Mouse (Mus musculus): Measurements from ENCODE around the gene Tmem230. TPM values are rescaled to one million over a fixed set of nuclear protein-coding genes. Genes with fewer than 3 reads are reported as not detected.

Gene Tmem230
- polyA plus RNA-seq, 1 experiment from 2014 or later = 40.3 TPM

DNA sequence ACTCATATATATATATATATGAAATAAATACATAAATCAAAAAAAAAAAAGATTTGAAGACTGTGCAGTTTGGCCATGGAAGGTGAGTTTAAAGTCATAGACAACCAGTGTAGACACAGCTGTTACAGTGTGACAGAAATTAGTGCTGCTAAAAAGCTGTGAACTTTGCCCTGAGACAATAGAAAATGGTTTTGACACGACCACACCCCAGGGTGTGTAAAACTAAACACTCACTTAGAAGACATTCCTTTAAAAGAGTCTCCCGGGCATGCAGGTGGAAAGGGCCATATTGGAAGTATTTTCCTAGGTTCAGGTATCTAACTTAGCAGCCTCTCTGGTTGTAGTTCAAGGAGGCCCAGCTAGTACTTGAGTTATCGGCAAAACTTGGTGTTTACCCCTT is 44.4 kb downstream of the Tmem230 start:
- H3K27ac ChIP-seq (replicated peaks) = no peak overlapping the region
- no peaks in the 10 kb centered on the region for H3K27me3 ChIP-seq (ENCODE audit: low read depth, poor library complexity, severe bottlenecking)
- no peaks in the 10 kb centered on the region for H3K36me3 ChIP-seq
- 86% methylated on average over 3 of the region's 3 CpGs for WGBS
- no peak for DNase-seq (ENCODE audit: low spot score)
- H3K4me3 ChIP-seq = no peak overlapping the region
- H3K9me3 ChIP-seq (replicated peaks) = no peaks in the 10 kb centered on the region
- H3K4me1 ChIP-seq = peaks cover 7% of the 10 kb centered on the region

DNA sequence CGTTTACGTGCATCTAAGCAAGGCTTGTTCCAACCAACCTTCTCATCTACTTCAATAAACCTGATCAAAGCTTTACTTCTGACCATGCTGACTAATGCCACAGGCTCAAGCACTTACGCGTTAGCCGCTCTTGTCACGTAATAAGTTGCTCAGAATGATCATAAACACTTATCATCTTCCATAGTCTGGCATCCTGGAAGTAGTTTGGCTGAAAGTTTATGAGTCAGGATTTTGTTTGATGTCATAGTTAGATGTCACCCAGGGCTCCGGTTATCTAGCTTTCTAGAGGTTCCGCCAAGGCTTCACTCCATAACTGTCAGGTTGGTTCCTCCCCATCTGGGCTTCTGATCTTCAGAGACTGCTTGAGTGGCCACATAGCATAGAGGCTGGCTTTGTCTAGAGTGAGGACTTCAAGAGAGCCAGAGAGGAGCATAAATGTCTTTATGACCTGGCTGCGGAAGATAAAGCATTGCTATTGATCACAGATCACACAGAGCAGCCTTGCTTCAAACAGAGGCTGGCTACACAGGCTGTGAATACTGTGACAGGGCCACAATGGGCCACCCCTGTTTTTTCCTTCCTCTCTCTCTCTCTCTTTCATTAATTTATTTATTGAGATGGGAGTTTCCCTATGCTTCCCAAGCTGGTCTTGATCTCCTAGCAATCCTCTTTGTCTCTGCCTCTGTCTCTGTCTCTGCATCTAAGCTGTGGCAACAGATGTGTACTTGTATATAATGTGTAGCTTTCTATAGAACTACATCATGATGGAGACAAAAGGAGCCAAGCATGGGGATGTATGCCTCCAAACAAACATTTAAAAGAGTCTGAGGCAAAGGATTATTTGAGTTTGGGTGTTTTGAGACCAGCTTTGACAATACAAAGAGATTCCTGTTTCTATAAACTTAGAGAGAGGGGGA is 49.3 kb downstream of the Tmem230 start:
- peaks cover 9% of the 10 kb centered on the region for H3K4me1 ChIP-seq
- H3K27me3 ChIP-seq (ENCODE audit: low read depth, poor library complexity, severe bottlenecking) = no peaks in the 10 kb centered on the region
- no peak for DNase-seq (ENCODE audit: low spot score)
- H3K9me3 ChIP-seq (replicated peaks) = no peaks in the 10 kb centered on the region
- WGBS = 89% methylated on average over 9 of the region's 9 CpGs
- no peaks in the 10 kb centered on the region for H3K36me3 ChIP-seq
- H3K27ac ChIP-seq (replicated peaks) = no peak overlapping the region
- no peak overlapping the region for H3K4me3 ChIP-seq

DNA sequence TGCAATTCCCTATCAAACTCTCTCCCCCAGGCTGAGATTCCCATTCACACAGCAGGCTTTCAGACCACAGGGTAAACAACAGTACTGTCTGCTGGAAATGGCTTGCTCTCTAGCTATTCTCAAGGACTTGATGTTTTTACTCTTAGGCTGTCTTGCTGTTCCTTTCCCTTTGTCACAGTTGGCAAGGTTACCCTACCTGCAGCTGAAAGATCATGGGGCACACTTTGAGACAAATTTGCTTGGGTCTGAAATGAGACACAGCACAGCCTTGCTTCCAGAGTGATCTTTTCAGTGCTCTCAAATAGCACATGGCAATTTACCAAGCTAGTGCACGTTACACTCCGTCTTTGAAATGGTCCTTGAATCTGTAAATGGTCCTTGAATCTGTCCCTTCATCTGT is 52.0 kb downstream of the Tmem230 start:
- H3K4me1 ChIP-seq = peaks cover 9% of the 10 kb centered on the region
- DNase-seq (ENCODE audit: low spot score) = no peak
- H3K36me3 ChIP-seq = no peaks in the 10 kb centered on the region
- 87% methylated on average over 2 of the region's 2 CpGs for WGBS
- no peak overlapping the region for H3K27ac ChIP-seq (replicated peaks)
- no peaks in the 10 kb centered on the region for H3K27me3 ChIP-seq (ENCODE audit: low read depth, poor library complexity, severe bottlenecking)
- H3K4me3 ChIP-seq = no peak overlapping the region
- H3K9me3 ChIP-seq (replicated peaks) = no peaks in the 10 kb centered on the region

DNA sequence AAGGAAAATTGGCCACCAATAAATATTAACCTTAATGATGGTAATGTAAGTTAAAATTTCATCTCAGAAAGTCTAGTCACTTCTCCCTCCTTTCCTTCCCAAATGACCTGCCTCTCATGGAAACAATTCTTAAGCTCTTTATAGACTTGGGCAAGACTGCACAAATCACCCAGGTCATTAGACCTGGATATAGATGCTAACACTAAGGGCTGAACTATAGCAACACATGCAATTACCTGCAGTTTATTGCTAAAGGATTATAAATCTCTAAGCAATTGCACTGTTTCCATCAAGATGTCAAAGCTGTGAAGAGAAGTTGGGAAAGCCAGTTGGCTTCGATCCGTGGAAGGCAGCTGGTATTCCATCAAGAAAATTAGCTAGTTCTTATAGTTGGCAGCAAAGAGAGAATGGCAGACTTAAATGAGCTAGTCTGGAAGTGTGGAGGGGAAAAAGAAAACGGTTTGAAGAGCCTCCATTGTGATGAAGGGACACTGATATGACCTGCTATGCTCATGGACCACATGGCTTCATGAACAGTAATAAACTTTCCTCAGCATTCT is 56.9 kb downstream of the Tmem230 start:
- no peak for DNase-seq (ENCODE audit: low spot score)
- no peaks in the 10 kb centered on the region for H3K27me3 ChIP-seq (ENCODE audit: low read depth, poor library complexity, severe bottlenecking)
- no peak overlapping the region for H3K27ac ChIP-seq (replicated peaks)
- no peaks in the 10 kb centered on the region for H3K4me1 ChIP-seq
- H3K36me3 ChIP-seq = no peaks in the 10 kb centered on the region
- WGBS = 92% methylated on average over 3 of the region's 3 CpGs
- no peaks in the 10 kb centered on the region for H3K9me3 ChIP-seq (replicated peaks)
- no peak overlapping the region for H3K4me3 ChIP-seq

Other genes starting within 250 kb of the Tmem230 start
- 28.6 and 34.2 TPM in 2 replicates for gene Rassf2, start 217.5 kb downstream of the Tmem230 start, polyA plus RNA-seq (2016; fragmentation: Nextera tagmentation; extraction: Ambion mirVana)
- 8.8 and 9.0 TPM in 2 replicates for gene Slc23a2, start 102.7 kb downstream of the Tmem230 start, polyA plus RNA-seq (2016; fragmentation: Nextera tagmentation; extraction: Ambion mirVana)
- gene Pcna, start 5.5 kb upstream of the Tmem230 start, polyA plus RNA-seq (2016; fragmentation: Nextera tagmentation; extraction: Ambion mirVana) = 383 and 428 TPM in 2 replicates
- gene Cds2, start 15.3 kb upstream of the Tmem230 start, polyA plus RNA-seq (2016; fragmentation: Nextera tagmentation; extraction: Ambion mirVana) = 21.4 and 22.7 TPM in 2 replicates
- 0.56 and 1.0 TPM in 2 replicates for gene Prokr2, start 137.6 kb upstream of the Tmem230 start, polyA plus RNA-seq (2016; fragmentation: Nextera tagmentation; extraction: Ambion mirVana)